Mouse (Mus musculus) left cerebral cortex, postnatal 4 days (tissue): ENCODE results near the gene Arhgef28. TPM values are rescaled to one million over a fixed set of nuclear protein-coding genes. Genes with fewer than 3 reads are reported as not detected.
A peak's percentile ranks its signal among the peaks of the same experiment; 100 is the strongest.
"Not testable (repeated sequence)": the region's sequence is repeated elsewhere in the genome, so short reads cannot be mapped to it uniquely, and the experiment has no call there.

Experiments
- DNase-seq: peaks from one replicate; pipeline ENCODE4 v3.0.0-alpha.2; 2022
- intact Hi-C: fragments of 180-260 bp; cut with DNase I; formaldehyde crosslinking; loops from one replicate; pipeline ENCODE4 v1.15.1; 2025
- total RNA-seq, 2 experiments: library from RNA; stranded (reverse); gene quantifications; 2 replicates each; pipeline ENCODE4 v1.2.3; 2021

Arhgef28 gene
- total RNA-seq, 2 experiments from 2014 or later: 43.8 to 49.9 TPM

DNA sequence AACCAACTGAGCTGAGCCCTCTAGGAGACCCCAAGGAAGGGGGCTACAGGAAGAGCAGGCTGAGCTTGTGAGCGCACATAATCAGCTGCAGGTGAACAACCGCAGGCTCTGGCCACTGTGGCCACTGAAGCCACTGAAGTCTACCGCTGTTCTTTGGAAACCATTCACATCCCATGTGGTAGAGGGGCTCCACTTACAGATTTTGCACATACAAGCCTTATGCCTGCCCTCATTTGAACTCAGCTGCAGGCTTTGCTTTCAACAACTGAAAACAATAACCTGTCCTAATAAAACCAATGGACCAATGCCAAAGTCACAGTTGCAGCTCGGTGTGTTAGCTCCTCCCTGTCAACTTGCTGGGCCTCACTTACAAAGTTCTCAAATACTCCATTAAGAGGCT, 126.6 kb downstream of the Arhgef28 start:
- DNase-seq: no peak
- intact Hi-C loops: no loop called here

DNA sequence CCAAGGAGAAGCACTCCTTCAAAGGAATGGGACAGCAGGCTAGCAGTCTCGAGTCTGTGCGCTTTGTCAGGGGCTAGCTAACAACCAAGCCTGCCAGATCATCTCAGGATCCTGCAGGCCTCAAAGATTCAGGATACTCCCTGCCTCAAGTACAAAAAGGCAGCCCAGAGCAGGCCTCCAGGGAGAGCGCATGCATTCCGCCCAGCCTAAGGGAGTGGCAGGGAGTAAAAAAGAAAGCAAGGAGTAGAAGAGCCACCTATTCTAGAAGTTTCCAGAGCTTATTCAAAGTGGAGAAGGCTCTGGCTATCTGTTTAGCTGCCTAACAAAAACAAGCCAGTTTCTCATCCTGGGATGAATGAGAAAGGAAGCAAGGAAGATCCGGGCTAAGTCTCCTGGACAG, 128.0 kb downstream of the Arhgef28 start:
- intact Hi-C loops: no loop called here
- DNase-seq: no peak

DNA sequence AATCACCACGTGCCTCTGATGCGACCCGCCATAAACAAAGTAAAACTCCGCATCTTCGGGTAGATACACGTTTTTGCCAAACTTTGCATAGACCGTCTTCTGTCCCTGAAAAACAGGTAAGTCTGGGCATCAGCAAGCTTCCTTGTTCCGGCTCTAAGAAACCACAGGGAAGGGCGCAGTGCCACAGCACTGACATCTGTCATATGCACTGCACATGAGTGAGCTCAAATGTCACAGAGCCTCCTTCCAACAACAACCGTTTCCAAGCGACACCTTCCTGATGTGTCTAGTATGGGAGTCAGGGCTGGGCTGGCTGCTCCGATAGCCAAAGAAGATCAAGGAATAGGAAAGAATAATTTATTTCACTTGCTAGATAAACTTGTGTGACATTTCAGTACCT, 129.0 kb downstream of the Arhgef28 start:
- no peak for DNase-seq
- intact Hi-C loops: no loop called here

DNA sequence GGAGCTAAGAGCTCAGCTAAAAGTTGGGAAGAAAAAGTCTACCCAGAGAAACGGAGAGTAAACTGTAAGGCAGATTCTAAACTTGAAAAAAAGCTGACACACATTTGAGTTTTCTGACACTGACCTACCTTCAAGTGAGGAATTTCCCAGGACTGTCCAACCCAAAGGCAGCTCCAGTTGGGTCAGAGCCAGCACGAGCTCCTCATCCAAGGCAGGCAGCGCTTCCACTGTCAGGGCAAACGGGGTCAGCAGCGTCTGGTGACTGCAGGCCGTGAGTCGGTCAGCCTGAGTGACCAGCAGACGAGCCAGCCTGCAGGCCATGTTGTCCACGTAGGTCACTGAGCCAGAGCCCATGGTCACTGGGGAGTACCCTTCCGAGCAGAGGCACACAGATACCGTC, 131.4 kb downstream of the Arhgef28 start:
- intact Hi-C loops: no loop called here
- no peak for DNase-seq

DNA sequence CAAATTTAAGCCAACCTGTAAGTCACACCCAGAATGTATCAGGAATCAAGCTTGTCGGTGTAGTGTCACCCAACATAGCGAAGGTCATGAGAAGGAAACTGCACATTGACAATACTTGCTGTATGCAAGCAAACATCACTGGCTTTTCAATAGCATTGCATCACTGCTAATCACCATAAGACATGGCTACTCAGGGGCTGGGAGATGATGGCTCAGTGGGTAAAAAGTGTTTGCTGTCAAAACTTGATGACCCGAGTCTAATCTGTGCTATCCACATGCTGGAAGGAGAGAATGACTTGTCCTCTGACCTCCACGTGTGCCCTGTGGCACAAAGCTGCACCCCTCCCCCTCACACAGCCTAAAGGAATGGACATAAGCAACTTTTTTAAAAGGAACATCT, 133.0 kb downstream of the Arhgef28 start:
- intact Hi-C loops: no loop called here
- no peak for DNase-seq

DNA sequence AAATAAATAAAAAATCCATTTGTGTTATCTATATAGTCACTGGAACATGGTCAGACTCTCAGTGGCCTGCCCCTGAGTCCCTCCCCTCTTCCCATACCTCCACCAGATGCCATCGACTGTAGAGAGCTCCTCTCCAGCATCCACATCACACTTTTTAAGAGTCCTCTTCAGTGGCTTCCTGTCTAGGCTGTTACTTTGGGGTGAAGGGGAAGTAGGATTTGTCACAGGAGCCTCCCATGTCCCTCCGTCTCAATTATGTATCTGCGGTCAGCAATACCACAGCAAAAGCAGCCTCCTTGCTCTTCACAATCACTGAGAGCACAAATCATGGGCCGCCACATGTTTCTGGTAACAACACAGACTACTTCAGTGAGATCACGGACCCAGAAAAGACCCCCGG, 135.8 kb downstream of the Arhgef28 start:
- intact Hi-C loops: no loop called here
- no peak for DNase-seq

DNA sequence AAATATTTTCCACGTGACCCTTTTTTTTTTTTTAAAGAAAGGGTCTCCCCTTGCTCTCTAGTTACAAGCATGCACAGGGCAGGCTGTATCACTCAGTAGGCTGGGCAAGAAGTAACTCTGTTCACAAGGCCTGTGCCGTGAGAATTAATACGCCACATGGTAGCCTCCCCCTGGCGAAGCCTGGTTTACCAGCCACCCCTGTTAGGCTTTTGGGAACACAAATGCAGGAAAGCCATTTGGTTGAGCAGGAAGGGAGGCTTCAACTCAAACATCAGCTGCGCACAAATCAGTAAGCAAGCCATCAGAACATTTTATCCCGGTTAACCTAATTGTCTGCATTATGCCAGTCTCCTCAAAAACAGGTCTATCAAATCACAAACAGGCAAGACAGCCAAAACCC, 136.6 kb downstream of the Arhgef28 start:
- DNase-seq: no peak
- intact Hi-C loops: no loop called here

DNA sequence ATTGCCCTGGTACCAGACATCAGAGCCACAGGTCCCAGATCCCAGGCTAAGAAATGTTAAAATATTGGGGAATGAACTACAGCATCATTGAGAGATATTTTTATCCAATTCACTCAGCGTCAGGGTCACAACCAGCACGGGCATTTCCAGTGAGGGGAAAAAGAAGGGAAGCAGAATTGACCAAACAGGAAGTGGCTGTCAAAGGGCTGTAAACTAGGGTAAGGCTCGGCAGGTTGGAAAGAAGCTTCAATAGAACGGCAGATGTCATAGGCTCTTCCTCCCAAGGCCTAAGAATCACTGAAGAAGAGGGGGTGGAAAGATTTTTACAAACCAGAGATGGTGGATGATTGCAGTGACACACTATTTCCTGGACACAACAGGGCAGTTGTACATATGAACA, 143.4 kb downstream of the Arhgef28 start:
- intact Hi-C loops: no loop called here

DNA sequence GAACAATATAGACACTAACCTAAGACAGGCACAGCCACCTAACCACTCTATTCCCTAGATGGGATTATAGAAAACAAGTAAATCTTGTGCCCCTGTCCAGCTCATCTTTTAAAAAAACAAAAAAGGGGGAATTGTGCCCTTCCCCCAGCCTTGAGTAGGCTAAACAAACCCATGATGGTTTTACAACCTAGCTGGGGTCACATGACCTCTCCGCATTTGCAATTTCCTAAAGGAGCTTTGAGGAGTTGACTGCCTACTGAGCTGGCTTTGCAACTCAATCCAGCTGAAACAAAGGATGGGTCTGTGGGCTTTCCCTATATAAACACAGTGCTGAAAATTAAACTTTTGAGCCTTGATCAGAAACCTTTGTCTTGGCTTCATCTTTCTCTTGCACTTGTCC, 146.1 kb downstream of the Arhgef28 start:
- intact Hi-C loops, DNase-seq: not testable (repeated sequence)

More for the DNA sequence above, 143.4 kb downstream of the Arhgef28 start:
- no peak for DNase-seq

DNA sequence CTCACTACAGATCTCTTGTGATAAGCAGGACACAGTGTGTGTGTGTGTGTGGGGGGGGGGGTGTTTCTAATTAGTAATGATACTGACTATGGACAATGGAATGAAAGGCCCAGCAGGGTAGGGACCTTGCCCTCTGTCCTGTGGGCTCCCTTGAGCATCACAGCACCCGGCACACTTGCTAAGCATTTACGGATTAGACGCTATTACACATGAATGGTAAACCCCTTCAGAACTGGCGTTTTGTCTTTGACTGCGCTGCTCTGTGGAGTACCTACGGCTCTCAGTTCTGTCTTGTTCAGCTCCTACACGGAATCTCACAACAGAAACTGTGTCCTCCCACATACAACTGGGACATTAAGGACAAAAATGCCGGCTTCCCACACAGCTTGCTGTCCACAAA, 151.0 kb downstream of the Arhgef28 start:
- DNase-seq: no peak
- intact Hi-C loops: no loop called here

DNA sequence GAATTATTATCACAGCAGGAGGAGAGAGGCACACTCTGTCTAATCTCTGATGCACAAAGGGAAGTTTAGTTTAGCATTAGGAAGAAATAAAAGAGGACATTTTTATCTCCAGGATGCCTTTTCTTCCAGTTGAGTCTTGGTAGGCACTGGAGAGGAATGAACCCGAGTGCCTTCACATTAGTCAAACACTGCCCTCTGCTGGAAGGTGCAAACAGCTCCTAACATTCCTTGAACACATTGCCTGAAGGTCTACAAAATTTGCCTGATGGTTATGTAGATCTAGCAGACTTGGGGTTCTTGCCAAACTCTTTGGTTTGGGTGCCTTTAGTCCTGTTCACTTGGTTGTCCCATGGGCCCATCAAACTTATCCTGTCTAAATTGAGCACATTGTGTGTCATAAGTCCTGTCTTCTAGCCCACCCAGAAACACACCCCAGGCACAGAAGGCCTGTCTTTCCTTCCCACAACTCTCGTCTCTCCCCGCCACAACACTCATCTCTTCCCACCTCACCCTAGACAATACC, 165.6 kb downstream of the Arhgef28 start:
- DNase-seq: no peak
- intact Hi-C loops: no loop called here

DNA sequence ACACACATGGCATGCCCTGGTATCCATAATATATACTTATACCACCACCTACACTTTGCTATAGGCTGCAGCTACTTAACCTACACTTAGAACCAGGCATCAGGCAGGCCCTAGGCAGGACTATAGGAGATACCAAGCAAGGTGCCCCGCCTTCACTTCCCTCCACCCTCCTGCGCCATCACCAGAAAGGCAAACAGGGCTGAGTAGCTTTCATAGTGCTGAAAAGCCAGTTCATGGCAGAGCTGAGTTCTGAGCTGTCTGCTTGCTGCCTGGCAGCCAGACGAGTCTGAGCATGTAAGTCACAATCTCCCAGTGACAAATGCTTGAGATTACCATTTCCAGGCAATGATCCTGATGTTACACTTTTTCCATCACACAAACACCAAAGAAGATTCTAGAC, 167.5 kb downstream of the Arhgef28 start:
- intact Hi-C loops: no loop called here
- no peak for DNase-seq

DNA sequence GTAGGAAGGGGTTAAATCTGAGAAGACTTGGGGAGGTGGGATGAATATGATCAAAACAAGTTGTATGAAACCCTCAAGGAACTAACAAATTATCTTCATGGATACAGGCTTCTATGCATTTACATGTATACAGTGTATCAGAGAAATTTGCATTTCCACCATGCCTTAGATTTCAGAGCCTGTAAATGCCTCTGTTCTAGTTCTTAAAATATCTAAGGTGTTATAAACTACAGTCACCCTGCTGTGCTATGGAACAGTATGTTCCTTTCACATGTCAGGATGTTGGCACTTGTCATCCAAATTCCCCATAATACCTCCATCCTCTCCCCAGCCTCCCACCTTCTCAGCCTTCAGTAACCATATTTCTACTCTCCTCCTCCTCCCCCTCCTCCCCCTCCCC, 168.5 kb downstream of the Arhgef28 start:
- intact Hi-C loops: no loop called here

DNA sequence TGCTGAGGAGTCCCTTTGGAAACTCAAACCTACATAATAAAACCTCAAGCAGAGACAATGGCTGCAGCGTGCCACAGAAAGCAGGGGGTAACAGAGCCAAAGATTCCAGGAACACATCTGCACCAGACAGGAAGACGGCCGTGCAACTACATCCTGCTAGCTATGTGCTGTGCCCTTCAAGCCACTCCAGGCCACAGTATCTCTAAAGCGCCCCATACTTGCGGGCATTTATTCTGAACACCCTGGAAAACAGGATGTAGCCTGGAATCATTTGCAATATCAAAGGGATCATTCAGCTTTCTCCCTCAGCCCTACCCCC, 174.6 kb downstream of the Arhgef28 start:
- intact Hi-C loops: loop anchor here (5.0 kb wide), 2 partner anchors 191 to 211 kb away; no protein-coding TSS in a partner anchor
- DNase-seq: no peak

More for the DNA sequence above, 168.5 kb downstream of the Arhgef28 start:
- no peak for DNase-seq

DNA sequence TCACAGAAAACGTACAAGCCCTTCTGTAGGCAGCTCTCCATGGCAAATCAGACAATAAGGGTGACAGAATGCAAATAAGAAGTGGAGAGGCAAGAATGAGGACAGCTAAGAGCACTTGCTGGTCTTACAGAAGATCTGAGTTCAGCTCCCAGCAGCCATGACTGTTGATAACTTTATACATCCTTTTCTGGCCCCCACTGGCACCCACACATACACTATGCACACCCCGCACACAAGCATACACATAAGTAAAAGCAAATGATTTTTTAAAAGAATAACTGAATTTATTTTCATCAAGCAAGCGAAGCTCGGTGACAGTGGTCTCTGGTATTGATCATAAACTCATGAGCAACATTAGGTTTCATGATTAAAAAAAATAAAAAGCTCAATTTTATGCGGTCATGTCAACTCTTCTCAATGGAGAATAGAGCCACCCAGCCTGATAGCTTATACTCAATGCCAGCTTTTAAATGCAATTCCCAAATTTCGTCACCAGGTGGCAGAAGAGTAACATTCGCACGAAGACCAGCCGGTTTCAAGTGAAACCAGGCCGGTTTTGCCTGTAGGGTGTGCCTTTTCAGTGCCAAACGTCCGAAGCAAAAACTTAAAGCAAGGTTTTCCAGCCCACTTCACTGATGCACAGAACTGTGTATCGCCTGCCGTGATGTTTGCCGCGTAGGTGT, 175.1 kb downstream of the Arhgef28 start:
- intact Hi-C loops: loop anchor here (5.0 kb wide), 2 partner anchors 191 to 211 kb away; no protein-coding TSS in a partner anchor
- peak; percentile 77 for DNase-seq

DNA sequence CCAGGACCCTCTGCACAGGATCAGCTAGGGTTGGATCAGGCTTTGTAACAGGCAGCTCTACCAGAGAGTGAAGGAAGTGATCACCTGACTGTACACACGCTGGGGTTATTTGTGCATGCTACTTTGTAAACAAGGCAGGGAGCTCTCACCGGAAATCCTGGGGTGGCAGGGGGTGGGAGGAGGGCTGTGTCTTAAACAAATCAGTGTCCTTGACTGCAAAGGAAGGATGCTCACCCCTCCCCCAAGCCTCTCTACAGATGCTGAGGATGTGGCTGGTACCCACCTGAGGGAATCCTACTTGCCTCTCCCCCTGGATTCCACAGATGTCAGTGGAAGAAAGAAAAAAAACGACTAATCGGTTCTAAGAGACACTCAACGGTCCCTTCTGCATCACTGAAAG, 176.2 kb downstream of the Arhgef28 start:
- intact Hi-C loops: loop anchor here (5.0 kb wide), 2 partner anchors 192 to 212 kb away; no protein-coding TSS in a partner anchor
- DNase-seq: no peak

DNA sequence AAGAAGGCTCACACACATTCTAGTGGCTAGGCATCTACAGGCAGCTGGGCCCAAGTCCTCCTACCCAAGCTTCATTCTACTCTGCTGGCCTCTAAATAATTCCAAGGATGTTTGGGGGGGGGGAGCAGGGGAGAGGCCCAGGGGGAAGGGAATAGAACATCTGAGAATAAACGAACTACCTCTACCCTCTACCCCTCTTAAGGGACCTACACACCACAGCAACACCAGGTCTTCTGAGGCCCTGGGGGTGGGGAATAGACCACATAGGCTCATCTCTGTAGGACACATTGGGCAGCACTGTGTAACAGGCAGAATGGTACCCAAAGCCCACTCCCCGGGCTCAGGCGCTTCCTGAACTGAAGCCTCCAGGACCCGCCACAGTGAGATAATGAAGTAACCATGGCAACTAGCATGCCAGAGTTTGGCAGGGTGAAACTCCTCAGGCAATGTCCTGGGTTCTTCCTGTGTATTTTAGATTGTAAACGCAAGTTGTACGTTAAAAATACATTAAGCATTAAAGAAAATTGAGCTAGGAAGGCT, 177.5 kb downstream of the Arhgef28 start:
- no peak for DNase-seq
- intact Hi-C loops: no loop called here

DNA sequence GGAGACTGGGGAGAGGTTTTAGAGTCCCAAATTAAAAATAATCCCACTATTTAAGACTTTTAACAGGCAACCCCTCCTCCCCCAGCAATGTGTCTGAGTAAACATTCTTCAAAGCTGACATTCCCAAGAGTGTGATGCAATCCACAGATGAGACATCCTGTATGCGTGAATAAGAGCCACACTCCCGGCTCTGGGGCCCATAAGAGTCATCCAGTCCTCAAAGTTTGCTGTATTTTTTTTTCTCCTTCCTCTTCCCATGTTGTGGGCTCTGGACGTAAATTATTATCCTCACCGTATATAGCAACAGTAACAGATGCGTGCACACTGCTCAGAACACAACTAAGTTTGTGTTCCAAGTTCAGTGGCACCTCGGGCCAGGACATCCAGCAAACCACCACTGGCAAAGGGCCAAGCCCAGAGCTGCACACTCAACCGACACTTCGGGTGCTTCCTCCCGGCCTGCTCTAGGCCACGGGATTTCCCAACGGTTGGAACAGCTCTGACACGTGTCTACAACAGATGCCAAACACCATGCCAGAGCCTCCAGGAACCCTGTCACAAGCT, 178.5 kb downstream of the Arhgef28 start:
- peak; percentile 47 for DNase-seq
- intact Hi-C loops: no loop called here

DNA sequence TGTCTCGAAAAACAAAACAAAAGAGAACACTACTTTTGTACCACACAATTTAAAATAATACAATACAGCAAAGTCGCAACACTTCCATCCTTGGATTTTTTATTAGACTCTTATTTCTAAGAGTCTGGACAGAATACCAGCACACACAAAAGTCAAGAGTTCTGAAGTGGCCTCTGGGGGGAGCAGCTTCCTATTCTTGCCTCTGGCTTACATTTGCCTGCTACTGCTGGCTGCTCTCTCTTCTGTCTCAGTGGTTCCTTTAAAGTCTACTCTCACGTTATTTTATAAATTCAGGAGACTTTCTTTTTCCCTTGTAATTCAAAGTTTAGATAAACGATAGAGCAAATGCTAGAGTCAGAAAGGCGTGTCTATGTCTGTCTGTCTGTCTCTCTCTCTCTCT, 179.1 kb downstream of the Arhgef28 start:
- no peak for DNase-seq

DNA sequence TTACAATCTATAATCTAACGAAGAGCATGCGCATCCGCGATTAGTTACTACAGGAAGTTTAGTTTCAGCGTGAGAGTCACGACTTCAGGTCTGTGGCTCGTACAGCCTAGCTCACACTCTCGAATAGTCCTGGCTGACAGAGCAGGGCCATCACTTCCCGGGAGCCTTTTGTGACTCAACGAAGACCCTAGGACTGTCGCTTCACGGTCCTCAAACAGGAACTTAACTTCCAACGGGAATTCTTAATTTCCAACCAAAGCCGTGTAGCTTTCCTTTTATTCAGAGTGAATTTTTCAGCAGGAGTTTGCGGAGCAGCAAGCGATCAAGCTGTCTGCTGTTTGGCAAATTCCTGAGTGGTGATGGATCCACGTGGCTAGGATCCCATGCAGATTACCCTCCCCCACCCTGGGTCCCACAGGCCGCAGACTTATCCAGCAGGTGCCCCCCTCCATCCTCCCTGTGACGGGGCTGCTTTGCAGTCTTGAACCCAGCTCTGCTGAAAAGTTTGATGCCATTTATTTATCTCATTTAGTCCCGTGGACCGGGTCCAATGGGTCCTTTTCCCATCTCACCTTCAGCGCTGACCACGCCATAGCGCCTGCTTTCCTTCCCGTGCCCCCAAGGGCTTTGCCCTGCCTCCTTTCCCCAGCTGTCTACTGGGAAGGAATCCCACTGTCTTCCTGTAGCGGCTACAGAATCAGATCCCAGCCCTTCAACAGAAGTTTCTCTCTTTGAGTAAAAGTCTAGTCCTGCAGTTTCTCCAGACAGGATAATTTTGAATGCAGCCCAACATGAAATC, 180.3 kb downstream of the Arhgef28 start:
- no peak for DNase-seq
- intact Hi-C loops: no loop called here

More for the DNA sequence above, 179.1 kb downstream of the Arhgef28 start:
- intact Hi-C loops: no loop called here

DNA sequence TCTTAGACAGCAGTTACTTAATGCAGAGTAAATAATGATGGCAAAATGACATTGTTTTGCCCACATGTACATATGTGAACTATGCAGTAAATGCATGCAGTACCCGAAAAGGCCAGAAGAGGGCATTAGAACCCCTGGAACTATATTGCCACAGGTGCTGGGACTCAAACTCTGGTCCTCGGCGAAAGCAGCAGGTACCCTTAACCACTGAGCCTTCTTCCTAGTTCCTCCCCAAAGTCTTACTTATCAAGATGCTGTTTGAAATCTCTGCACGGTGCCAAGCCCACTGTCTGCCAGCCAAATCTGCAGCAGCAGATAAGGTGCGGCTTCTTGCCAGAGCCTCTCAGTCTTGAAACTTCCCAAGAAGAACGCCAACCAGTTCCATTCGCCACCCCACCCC, 181.1 kb downstream of the Arhgef28 start:
- intact Hi-C loops: no loop called here
- DNase-seq: no peak
